ENCODE assay signal across 26 mouse cellular contexts in the genomic region with DNA sequence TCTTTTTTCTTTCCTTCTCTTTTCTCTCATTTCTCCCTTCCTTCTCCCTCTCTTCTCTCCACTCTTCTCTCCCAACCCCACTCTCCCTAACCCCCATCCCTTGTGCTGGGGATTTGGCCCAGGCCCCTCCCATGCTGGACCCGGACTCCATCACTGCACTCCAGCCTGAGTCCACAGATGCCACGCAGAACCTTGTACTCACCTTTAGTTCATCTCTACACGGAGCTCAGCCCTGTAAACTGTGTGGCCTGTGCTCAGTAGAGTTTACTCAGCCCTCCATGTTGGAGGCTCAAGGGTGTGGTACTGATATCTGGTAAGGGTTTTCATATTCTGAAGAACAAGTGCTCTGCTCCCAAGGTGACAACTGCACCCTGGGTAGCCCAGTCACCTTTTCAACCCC.
DNase-seq lines count a peak whose midpoint lies in the region; ATAC-seq and TF ChIP-seq lines count a peak whose summit lies in the region.
"Had no signal": no experiment of that assay in that cellular context is flagged by ENCODE, and none has a peak within 500 bp of the region (broad histone marks: within the 10 kb centered on the region; RNA-seq: fewer than 3 reads in every experiment).

No protein-coding gene starts in this region.

- H3K4me2 ChIP-seq in hindbrain, embryonic 13.5 days: no peak overlapping the region
- no peak overlapping the region for H3K4me2 ChIP-seq in hindbrain, embryonic 12.5 days (replicated peaks)
- H3K4me2 ChIP-seq in forebrain, postnatal 0 days (ENCODE audit: low read depth): no peak overlapping the region
- no peak overlapping the region for H3K4me2 ChIP-seq in midbrain, embryonic 14.5 days (ENCODE audit: low read length)
- no peak overlapping the region for H3K4me2 ChIP-seq in intestine, postnatal 0 days (replicated peaks; ENCODE audit: low read depth)
- H3K4me2 ChIP-seq: embryonic facial prominence, embryonic 12.5 days; heart, embryonic 11.5 days; kidney, embryonic 15.5 days; liver, embryonic 15.5 days had no signal

- no peaks in the 10 kb centered on the region for H3K9me3 ChIP-seq in hindbrain, embryonic 13.5 days
- H3K9me3 ChIP-seq in hindbrain, embryonic 12.5 days (replicated peaks): no peaks in the 10 kb centered on the region
- H3K9me3 ChIP-seq in forebrain, postnatal 0 days (ENCODE audit: low read length): no peaks in the 10 kb centered on the region
- H3K9me3 ChIP-seq in midbrain, embryonic 14.5 days (ENCODE audit: control insufficient read depth, low read length): no peaks in the 10 kb centered on the region
- H3K9me3 ChIP-seq in intestine, postnatal 0 days (ENCODE audit: control insufficient read depth): no peaks in the 10 kb centered on the region
- H3K9me3 ChIP-seq: embryonic facial prominence, embryonic 12.5 days; G1E; kidney, embryonic 15.5 days; limb, embryonic 10.5 days; liver, embryonic 15.5 days had no signal

- H3K36me3 ChIP-seq in hindbrain, embryonic 13.5 days: no peaks in the 10 kb centered on the region
- H3K36me3 ChIP-seq in hindbrain, embryonic 12.5 days: no peaks in the 10 kb centered on the region
- H3K36me3 ChIP-seq in forebrain, postnatal 0 days (ENCODE audit: insufficient read depth): no peaks in the 10 kb centered on the region
- H3K36me3 ChIP-seq in midbrain, embryonic 14.5 days (ENCODE audit: control insufficient read depth, insufficient read depth, low read length): no peaks in the 10 kb centered on the region
- no peaks in the 10 kb centered on the region for H3K36me3 ChIP-seq in intestine, postnatal 0 days (ENCODE audit: control insufficient read depth, insufficient read depth)
- H3K36me3 ChIP-seq: embryonic facial prominence, embryonic 12.5 days; G1E; kidney, embryonic 15.5 days; limb, embryonic 10.5 days; liver, embryonic 15.5 days had no signal

- 75% methylated on average over 3 of the region's 3 CpGs for WGBS in hindbrain, embryonic 13.5 days
- WGBS in hindbrain, embryonic 12.5 days: 72% methylated on average over 3 of the region's 3 CpGs
- WGBS in forebrain, postnatal 0 days: 72% methylated on average over 3 of the region's 3 CpGs
- 61% methylated on average over 3 of the region's 3 CpGs for WGBS in midbrain, embryonic 14.5 days
- WGBS in intestine, postnatal 0 days: 69% methylated on average over 3 of the region's 3 CpGs

- no peak for TF ChIP-seq CTCF in cortical plate, adult 2 months (IDR thresholded peaks at IDR 0.05; ENCODE audit: extremely low read depth, insufficient read depth, low read length)
- no peak for TF ChIP-seq CTCF in forebrain, postnatal 0 days (IDR thresholded peaks at IDR 0.05; ENCODE audit: low read depth)
- TF ChIP-seq CTCF in intestine, postnatal 0 days (IDR thresholded peaks at IDR 0.05; ENCODE audit: low read depth): no peak

- ATAC-seq in hindbrain, embryonic 13.5 days (ENCODE audit: low FRiP score): peak; percentile 35
- ATAC-seq in hindbrain, embryonic 12.5 days (ENCODE audit: low FRiP score): no peak
- 0 out of 2 replicates have a peak, but pooled peaks have one; percentile 10 for ATAC-seq in forebrain, postnatal 0 days
- no peak for ATAC-seq in midbrain, embryonic 14.5 days (ENCODE audit: low FRiP score, low TSS enrichment)
- no peak for ATAC-seq in intestine, postnatal 0 days
- ATAC-seq: Patski had no signal

- no peak overlapping the region for H3K4me3 ChIP-seq in hindbrain, embryonic 13.5 days
- no peak overlapping the region for H3K4me3 ChIP-seq in hindbrain, embryonic 12.5 days
- no peak overlapping the region for H3K4me3 ChIP-seq in cortical plate, adult 2 months (ENCODE audit: insufficient read depth, low read length)
- no peak overlapping the region for H3K4me3 ChIP-seq in forebrain, postnatal 0 days (ENCODE audit: low read depth, low read length)
- H3K4me3 ChIP-seq in midbrain, embryonic 14.5 days (replicated peaks; ENCODE audit: low read depth, low read length): no peak overlapping the region
- no peak overlapping the region for H3K4me3 ChIP-seq in intestine, postnatal 0 days (ENCODE audit: low read depth, low read length)
- H3K4me3 ChIP-seq: embryonic facial prominence, embryonic 12.5 days; gastrocnemius, adult 2 months; kidney, embryonic 15.5 days; limb, embryonic 10.5 days; liver, embryonic 15.5 days; myocyte had no signal

- peak overlapping the region; percentile 55; the same call in 1 of the 2 replicates for H3K27ac ChIP-seq in hindbrain, embryonic 13.5 days
- no peak overlapping the region for H3K27ac ChIP-seq in hindbrain, embryonic 12.5 days
- H3K27ac ChIP-seq in cortical plate, adult 2 months (ENCODE audit: insufficient read depth, low read length): peak overlapping the region; percentile 51
- H3K27ac ChIP-seq in forebrain, postnatal 0 days (ENCODE audit: low read depth, low read length): no peak overlapping the region
- H3K27ac ChIP-seq in midbrain, embryonic 14.5 days (replicated peaks; ENCODE audit: low read depth, low read length): peak overlapping the region; percentile 75; the same call in 1 of the 2 replicates
- no peak overlapping the region for H3K27ac ChIP-seq in intestine, postnatal 0 days (ENCODE audit: low read depth, low read length)
- H3K27ac ChIP-seq: embryonic facial prominence, embryonic 12.5 days; gastrocnemius, adult 2 months; kidney, embryonic 15.5 days; limb, embryonic 10.5 days; liver, embryonic 15.5 days; macrophage had no signal

- no peaks in the 10 kb centered on the region for H3K27me3 ChIP-seq in hindbrain, embryonic 13.5 days
- no peaks in the 10 kb centered on the region for H3K27me3 ChIP-seq in hindbrain, embryonic 12.5 days
- no peaks in the 10 kb centered on the region for H3K27me3 ChIP-seq in forebrain, postnatal 0 days (ENCODE audit: insufficient read depth, low read length)
- no peaks in the 10 kb centered on the region for H3K27me3 ChIP-seq in midbrain, embryonic 14.5 days (ENCODE audit: control insufficient read depth, insufficient read depth, low read length)
- no peaks in the 10 kb centered on the region for H3K27me3 ChIP-seq in intestine, postnatal 0 days (replicated peaks; ENCODE audit: control insufficient read depth, insufficient read depth, low read length)
- H3K27me3 ChIP-seq: CH12.LX; embryonic facial prominence, embryonic 12.5 days; kidney, embryonic 15.5 days; liver, embryonic 15.5 days; Patski had no signal

- TF ChIP-seq POLR2A in cortical plate, adult 2 months (IDR thresholded peaks at IDR 0.05; ENCODE audit: extremely low read depth, insufficient read depth, low read length): no peak

- H3K4me1 ChIP-seq in hindbrain, embryonic 13.5 days (replicated peaks): peaks cover 22% of the 10 kb centered on the region
- H3K4me1 ChIP-seq in hindbrain, embryonic 12.5 days: no peaks in the 10 kb centered on the region
- H3K4me1 ChIP-seq in cortical plate, adult 2 months (ENCODE audit: control insufficient read depth, insufficient read depth, low read length): peaks cover 8% of the 10 kb centered on the region
- H3K4me1 ChIP-seq in forebrain, postnatal 0 days (ENCODE audit: insufficient read depth): peaks cover 23% of the 10 kb centered on the region
- H3K4me1 ChIP-seq in midbrain, embryonic 14.5 days (ENCODE audit: control insufficient read depth, insufficient read depth, low read length): peaks cover 20% of the 10 kb centered on the region
- H3K4me1 ChIP-seq in intestine, postnatal 0 days (replicated peaks; ENCODE audit: control insufficient read depth, insufficient read depth, low read length): no peaks in the 10 kb centered on the region
- H3K4me1 ChIP-seq: kidney, embryonic 15.5 days; liver, embryonic 15.5 days had no signal

- DNase-seq in forebrain, postnatal 0 days: no peak
- no peak for DNase-seq in midbrain, embryonic 14.5 days
- no peak for DNase-seq in gastrocnemius, postnatal 25 days
- DNase-seq in gastrocnemius, postnatal 4 days (ENCODE audit: low spot score in 2 of 2): no peak
- DNase-seq: adrenal gland, postnatal 36 days; B cell, adult 2 months; cerebellum, adult 9-11 months; gastrocnemius, adult 2 months; kidney, adult 11 months; kidney, postnatal 4 days; liver; right cerebral cortex, postnatal 14 days had no signal

- H3K9ac ChIP-seq in hindbrain, embryonic 13.5 days: no peak overlapping the region
- no peak overlapping the region for H3K9ac ChIP-seq in hindbrain, embryonic 12.5 days
- no peak overlapping the region for H3K9ac ChIP-seq in forebrain, postnatal 0 days
- H3K9ac ChIP-seq in midbrain, embryonic 14.5 days (replicated peaks; ENCODE audit: low read length): no peak overlapping the region
- no peak overlapping the region for H3K9ac ChIP-seq in intestine, postnatal 0 days (ENCODE audit: low read depth, low read length)
- H3K9ac ChIP-seq: embryonic facial prominence, embryonic 12.5 days; kidney, embryonic 15.5 days; liver, embryonic 15.5 days had no signal

Comparison
In these comparisons a context has a peak if more than half of its experiments do, and no peak if none do; other contexts are left out.
1. ATAC-seq: peak in hindbrain, embryonic 13.5 days (single experiment) and forebrain, postnatal 0 days (single experiment); none in hindbrain, embryonic 12.5 days (single experiment), midbrain, embryonic 14.5 days (single experiment) and intestine, postnatal 0 days (single experiment).
2. H3K27ac ChIP-seq: peak in hindbrain, embryonic 13.5 days (single experiment), cortical plate, adult 2 months (single experiment) and midbrain, embryonic 14.5 days (single experiment); none in hindbrain, embryonic 12.5 days (single experiment), forebrain, postnatal 0 days (single experiment) and intestine, postnatal 0 days (single experiment).